Mouse (Mus musculus) liver, adult (tissue): ENCODE measurements around the gene Myzap.

Experiments
- GATA4 ChIP-seq: IDR thresholded peaks from 2 replicates; pipeline ENCODE4 v1.6.1; 2014; ENCODE audit warnings: mild to moderate bottlenecking, low read length; ENCODE audit not compliant: insufficient replicate concordance

Myzap gene

GRCm38 (mm10) chr9:71573771-71574340 lies 18.3 kb downstream of the Myzap start:
- no peak for TF ChIP-seq GATA4

DNA sequence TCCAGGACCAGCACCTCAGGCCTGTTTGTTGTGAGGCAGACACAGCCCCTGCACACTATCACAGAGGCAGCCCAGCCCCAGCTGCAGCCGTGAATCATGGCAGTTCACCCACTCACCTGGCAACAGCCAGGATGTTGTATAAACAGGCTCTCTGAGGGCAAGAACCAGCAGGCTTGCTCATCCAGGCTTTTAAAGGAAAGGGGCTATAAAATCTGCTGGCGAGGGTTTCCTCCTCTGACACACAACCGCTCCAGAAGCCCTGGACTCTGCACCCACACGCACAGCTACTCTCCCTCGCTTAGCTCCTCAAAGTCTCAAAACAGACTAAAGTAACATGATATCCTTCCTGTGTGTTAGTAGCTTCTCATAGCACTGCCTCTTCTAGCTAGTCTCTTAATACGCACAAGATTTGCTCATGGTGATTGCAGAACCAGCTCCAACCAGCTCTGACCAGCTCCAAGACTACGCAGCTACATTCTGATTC lies 21.0 kb downstream of the Myzap start:
- TF ChIP-seq GATA4: no peak

DNA sequence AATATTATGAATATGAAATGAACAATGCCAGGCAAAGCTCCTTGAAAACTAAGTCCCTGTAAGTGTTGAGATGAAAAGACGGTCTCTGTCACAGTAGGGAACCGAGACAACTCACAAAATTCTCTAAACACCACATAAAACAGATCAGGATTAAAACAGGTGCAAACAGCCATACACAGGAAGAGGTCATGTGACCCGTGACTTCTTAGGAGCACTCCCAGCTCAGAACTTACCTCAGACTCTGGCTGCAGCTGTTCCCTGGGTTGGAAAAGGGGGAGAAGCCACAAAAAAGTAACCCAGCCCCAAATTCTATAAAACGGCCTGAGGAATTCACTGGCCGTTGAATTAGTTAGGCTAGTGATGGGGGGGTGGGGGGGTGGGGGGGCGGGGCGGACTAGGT lies 22.0 kb downstream of the Myzap start:
- TF ChIP-seq GATA4: no peak

DNA sequence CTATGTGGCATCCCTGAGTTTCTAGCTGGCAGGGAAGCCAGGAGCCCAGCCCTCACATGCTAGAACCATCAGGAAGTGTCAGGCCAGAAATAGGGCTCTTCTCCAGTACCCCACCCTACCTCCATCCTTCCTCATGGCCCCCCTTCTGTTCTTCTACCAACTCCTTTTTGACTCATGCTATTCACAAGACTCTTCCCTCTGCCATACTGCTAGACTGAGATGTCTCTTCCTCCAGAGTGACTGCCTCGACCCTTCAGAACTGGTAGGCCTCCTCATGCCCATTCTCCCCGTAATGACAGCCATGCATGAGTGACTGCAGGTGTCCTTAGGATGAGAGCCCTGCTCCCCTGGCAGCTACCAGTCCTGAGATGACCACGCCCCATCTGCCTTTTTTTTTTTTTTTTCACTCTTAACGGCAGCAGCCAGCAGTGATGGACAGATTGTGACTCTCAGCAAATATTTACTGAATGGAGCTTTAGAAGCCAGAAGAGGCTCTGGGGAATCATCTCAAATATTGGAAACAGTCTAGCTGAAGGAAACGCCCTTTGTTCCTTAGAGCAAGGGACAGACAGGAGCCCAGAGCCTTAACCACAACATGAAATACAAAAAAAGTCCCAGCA lies 23.7 kb downstream of the Myzap start:
- TF ChIP-seq GATA4: no peak

GRCm38 (mm10) chr9:71567391-71567790 lies 24.8 kb downstream of the Myzap start:
- no peak for TF ChIP-seq GATA4

- TF ChIP-seq GATA4: no peak
These were observed 25.4 kb downstream of the Myzap start for GRCm38 (mm10) chr9:71566763-71567162.

DNA sequence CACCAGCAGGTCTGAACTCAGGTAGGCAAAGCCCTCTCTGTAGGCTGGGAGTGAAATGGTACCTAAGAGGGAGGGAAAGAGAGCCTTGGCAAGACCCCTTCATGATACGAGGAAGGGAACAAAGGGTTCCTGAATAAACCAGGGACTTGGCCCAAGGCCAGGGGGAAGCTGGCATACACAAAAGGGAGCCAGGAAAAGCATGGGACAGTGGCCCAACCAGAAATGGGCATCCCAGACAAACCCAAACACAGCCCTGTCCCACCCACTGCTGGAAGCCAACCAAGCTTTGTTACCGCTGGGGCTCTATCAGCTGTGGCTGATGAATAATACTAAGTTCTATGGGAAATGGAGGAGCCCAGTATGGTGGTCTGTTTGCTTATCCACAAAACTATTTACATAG lies 34.4 kb downstream of the Myzap start:
- no peak for TF ChIP-seq GATA4

DNA sequence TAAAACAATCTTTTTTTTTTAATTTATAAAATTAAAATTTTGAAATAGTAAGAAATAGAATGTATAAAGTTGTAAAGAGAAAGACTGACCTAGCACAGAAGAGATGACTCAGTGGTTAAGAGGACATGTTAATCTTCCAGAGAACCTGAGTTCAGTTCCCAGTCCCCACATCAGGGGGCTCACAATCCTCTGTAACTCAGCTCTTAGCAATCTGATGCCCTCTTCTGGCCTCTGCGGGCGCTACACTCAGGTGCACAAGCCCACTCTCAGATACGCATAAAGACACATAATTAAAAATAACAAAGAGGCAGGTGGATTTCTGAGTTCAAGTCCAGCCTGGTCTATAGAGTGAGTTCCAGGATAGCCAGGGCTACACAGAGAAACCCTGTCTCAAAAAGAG lies 38.2 kb downstream of the Myzap start:
- no peak for TF ChIP-seq GATA4

DNA sequence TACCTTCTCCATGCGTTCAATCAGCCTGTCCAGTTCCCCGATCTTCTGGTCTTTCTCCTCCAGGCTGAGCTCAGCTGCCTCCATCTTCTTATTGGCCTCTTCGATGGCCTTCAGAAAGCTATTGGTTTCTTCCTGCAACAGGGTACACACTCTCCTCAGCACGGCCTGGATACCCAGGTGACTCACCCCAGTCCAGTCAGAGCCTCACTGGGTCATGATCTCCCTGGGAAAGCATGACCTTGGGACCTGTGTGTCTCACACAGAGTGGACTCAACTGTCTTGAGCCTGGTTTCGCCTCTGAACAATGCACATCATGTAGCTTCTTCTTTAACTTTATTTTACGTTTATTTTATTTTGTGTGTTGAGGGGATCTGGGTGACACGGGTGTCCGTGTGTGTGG lies 42.0 kb downstream of the Myzap start:
- TF ChIP-seq GATA4: no peak

- TF ChIP-seq GATA4: no peak
These were observed 44.4 kb downstream of the Myzap start for GRCm38 (mm10) chr9:71547704-71548275.

DNA sequence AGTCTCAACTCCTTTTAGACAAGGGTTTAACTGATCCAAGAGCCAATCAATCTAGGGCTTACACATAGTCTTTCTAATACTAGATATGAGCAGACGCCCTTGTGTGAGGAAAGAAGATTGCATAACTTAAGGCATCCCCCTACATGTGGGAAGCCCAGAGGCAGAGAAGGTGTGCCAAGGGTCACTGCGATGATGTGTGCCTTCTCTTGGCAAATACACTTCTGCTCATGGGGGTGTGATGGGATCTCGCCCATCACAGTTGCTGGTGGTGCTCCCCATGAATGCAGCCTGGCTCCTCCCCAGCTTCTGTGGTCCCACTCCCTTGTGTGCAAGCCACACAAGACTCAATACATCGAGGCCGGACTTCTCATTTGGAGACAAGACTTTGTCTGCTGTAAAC lies 47.3 kb downstream of the Myzap start:
- no peak for TF ChIP-seq GATA4

- no peak for TF ChIP-seq GATA4
These were observed 48.5 kb downstream of the Myzap start for GRCm38 (mm10) chr9:71543443-71544222.

GRCm38 (mm10) chr9:71542292-71542691 lies 49.9 kb downstream of the Myzap start:
- no peak for TF ChIP-seq GATA4

DNA sequence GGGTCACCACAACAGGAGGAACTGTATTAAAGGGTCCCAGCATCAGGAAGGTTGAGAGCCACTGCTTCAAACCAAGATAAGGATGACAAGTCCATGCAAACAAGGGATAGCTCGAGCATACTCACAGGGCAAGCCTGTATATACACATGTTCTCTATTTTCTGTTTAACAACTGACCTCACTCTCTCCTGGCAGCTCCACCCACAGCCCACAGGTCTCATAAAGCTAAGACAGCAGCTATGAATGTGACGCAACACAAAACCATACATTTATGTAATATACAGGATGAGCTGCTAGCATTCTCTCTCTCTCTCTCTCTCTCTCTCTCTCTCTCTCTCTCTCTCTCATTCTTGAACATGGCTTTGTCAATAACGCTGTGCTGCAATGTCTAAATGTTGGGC lies 51.4 kb downstream of the Myzap start:
- TF ChIP-seq GATA4: no peak

GRCm38 (mm10) chr9:71535730-71536129 lies 56.4 kb downstream of the Myzap start:
- TF ChIP-seq GATA4: no peak

DNA sequence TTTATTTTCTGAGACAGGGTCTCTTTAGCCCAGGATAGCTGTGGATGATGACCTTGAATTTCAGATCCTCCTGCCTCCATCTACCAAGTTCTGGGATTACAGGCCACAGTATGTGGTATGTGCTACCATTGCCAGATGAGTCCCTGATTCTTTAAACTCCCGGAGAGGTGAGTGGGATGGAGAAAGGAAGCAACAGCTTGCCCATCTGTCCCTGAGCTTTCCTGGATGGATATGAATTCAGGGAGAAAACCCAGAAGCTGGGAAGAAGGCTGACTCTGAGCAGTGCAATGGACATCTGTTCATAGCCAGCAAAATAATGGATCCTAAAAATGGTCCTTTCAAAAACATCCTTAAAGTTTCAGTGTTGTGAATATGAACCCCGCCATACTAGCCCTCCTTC lies 57.1 kb downstream of the Myzap start:
- TF ChIP-seq GATA4: no peak
